Mouse (Mus musculus) myocyte (in vitro differentiated cells): Measurements from ENCODE around the gene Gucd1.

ENCODE experiments used
- MAX ChIP-seq: IDR thresholded peaks from one replicate; pipeline ENCODE4 v1.6.1; 2011; ENCODE audit warnings: low read depth, mild to moderate bottlenecking, control low read depth
- POLR2A ChIP-seq: IDR thresholded peaks from one replicate; pipeline ENCODE4 v1.6.1; 2011; ENCODE audit warnings: low read depth, mild to moderate bottlenecking, control low read depth, moderate library complexity; ENCODE audit not compliant: insufficient read length
- TCF12 ChIP-seq: IDR thresholded peaks from one replicate; pipeline ENCODE4 v1.6.1; 2011; ENCODE audit warnings: mild to moderate bottlenecking, control low read depth; ENCODE audit not compliant: poor library complexity, insufficient read depth, severe bottlenecking
- USF1 ChIP-seq: IDR thresholded peaks from one replicate; pipeline ENCODE4 v1.6.1; 2011; ENCODE audit warnings: low read depth, mild to moderate bottlenecking, control low read depth, moderate library complexity

DNA sequence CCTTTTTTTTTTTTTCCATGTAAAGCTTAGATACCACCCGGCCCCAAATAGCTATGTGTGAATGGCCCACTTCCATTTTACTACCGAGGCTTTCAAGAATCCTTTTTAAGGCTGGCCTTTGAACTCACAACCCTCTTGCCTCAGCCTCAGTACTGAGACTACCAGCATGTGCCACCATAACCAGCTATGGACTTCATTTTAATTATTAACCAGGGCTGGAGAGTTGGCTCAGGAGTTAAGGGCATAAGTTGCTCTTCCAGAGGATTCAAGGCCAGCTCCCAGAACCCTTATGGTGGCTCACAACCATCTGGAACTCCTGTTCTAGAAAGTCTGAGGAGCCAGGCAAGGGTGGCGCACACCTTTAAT is 12.7 kb downstream of the Gucd1 start:
- TF ChIP-seq POLR2A (no peak), MAX (no peak), USF1 (no peak), TCF12 (no peak)
